ENCODE assay signal across 34 mouse cellular contexts in the genomic region with DNA sequence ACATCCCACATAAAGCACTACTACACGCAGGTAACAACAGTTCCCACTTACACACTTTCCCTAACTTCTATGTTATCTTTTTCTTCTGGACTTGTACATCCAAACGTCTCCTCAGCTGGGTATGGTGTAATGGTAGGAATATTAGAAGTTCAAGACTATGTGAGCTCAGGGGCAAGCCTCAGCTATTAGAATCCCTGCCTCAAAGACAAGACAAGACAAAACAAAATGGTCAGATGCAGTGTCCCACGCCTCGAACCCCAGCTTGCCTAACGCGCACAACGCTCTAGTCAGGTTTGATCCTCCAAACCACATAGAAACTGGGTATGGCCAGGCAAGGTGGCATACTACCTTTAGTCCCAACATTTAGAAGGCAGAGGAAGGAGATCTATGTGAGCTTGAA.
"Had no signal": no experiment of that assay in that cellular context is flagged by ENCODE, and none has a peak within 500 bp of the region (broad histone marks: within the 10 kb centered on the region; RNA-seq: fewer than 3 reads in every experiment).

No protein-coding gene starts in this region.

- H3K27me3 ChIP-seq: heart, embryonic 12.5 days; heart, embryonic 13.5 days; heart, embryonic 15.5 days; hindbrain, embryonic 12.5 days; hindbrain, embryonic 13.5 days; hindbrain, embryonic 15.5 days; intestine, embryonic 15.5 days; kidney, embryonic 15.5 days had no signal

- H3K9me3 ChIP-seq: heart, embryonic 12.5 days; heart, embryonic 13.5 days; heart, embryonic 15.5 days; hindbrain, embryonic 13.5 days; hindbrain, embryonic 15.5 days; intestine, embryonic 15.5 days; kidney, embryonic 15.5 days had no signal

- H3K4me1 ChIP-seq: heart, embryonic 12.5 days; heart, embryonic 13.5 days; heart, embryonic 15.5 days; hindbrain, embryonic 10.5 days; hindbrain, embryonic 12.5 days; hindbrain, embryonic 13.5 days; hindbrain, embryonic 15.5 days; intestine, embryonic 15.5 days; kidney, embryonic 15.5 days had no signal

- DNase-seq: heart, postnatal 10 days; heart, postnatal 14 days; heart, postnatal 36 days; kidney, adult 11 months; kidney, adult 18-20 months; kidney, adult 2 months; kidney, adult 8-10 months; kidney, adult 9 months; kidney, postnatal 10 days; kidney, postnatal 14 days; kidney, postnatal 25 days; kidney, postnatal 36 days; kidney, postnatal 4 days; layer of hippocampus, adult 9-11 months; layer of hippocampus, postnatal 36 days had no signal

- H3K9ac ChIP-seq: heart, embryonic 12.5 days; heart, embryonic 13.5 days; heart, embryonic 15.5 days; hindbrain, embryonic 12.5 days; hindbrain, embryonic 13.5 days; hindbrain, embryonic 14.5 days; hindbrain, embryonic 15.5 days; intestine, embryonic 15.5 days; kidney, embryonic 15.5 days had no signal

- H3K4me2 ChIP-seq: heart, embryonic 11.5 days; heart, embryonic 12.5 days; heart, embryonic 13.5 days; heart, embryonic 15.5 days; hindbrain, embryonic 12.5 days; hindbrain, embryonic 13.5 days; hindbrain, embryonic 14.5 days; hindbrain, embryonic 15.5 days; intestine, embryonic 15.5 days; kidney, embryonic 15.5 days had no signal

- H3K27ac ChIP-seq: heart, embryonic 13.5 days; heart, embryonic 15.5 days; hindbrain, embryonic 10.5 days; hindbrain, embryonic 12.5 days; hindbrain, embryonic 13.5 days; hindbrain, embryonic 14.5 days; hindbrain, embryonic 15.5 days; hindbrain, postnatal 0 days; intestine, embryonic 15.5 days; kidney, embryonic 15.5 days; kidney, postnatal 0 days; layer of hippocampus, adult 2 months; left cerebral cortex, adult 2 months had no signal

- ATAC-seq: hindbrain, embryonic 16.5 days; hindbrain, postnatal 0 days; inflammation-experienced regulatory T-cells, adult 6 months; intestine, embryonic 15.5 days; intestine, embryonic 16.5 days; intestine, postnatal 0 days had no signal

- H3K4me3 ChIP-seq: heart, embryonic 12.5 days; heart, embryonic 13.5 days; heart, embryonic 15.5 days; hindbrain, embryonic 10.5 days; hindbrain, embryonic 12.5 days; hindbrain, embryonic 13.5 days; hindbrain, embryonic 15.5 days; intestine, embryonic 15.5 days; kidney, embryonic 15.5 days; layer of hippocampus, adult 2 months; left cerebral cortex, adult 2 months had no signal
